Mouse (Mus musculus) midbrain, embryonic 11.5 days (tissue): ENCODE results near the gene Vegfc. TPM values are rescaled to one million over a fixed set of nuclear protein-coding genes. Genes with fewer than 3 reads are reported as not detected.
A peak's percentile ranks its signal among the peaks of the same experiment; 100 is the strongest.

Experiments used
- ATAC-seq: fragments of 200-750 bp; cut with Nextera tagmentation; 2 replicates; pipeline ENCODE4 v1.8.0; 2017; ENCODE audit warnings: moderate TSS enrichment, moderate library complexity; ENCODE audit not compliant: low FRiP score
- DNase-seq: peaks from one replicate; pipeline ENCODE4 v3.0.0; 2015; ENCODE audit warnings: low spot score; ENCODE audit errors: missing footprints
- H3K27ac ChIP-seq: fragments of 300-500 bp; sonication (generic); 2 replicates; pipeline ENCODE4 v1.5.1; 2014; ENCODE audit warnings: low read depth, low read length
- H3K27me3 ChIP-seq: fragments of 300-500 bp; sonication (generic); 2 replicates; pipeline ENCODE4 v1.6.1; 2014; ENCODE audit warnings: mild to moderate bottlenecking, low read length, moderate library complexity, mixed read lengths; ENCODE audit not compliant: control insufficient read depth, insufficient read depth
- H3K36me3 ChIP-seq: fragments of 300-500 bp; sonication (generic); 2 replicates; pipeline ENCODE4 v1.6.1; 2014; ENCODE audit warnings: mild to moderate bottlenecking, low read length, moderate library complexity, mixed read lengths; ENCODE audit not compliant: control insufficient read depth, insufficient read depth
- H3K4me1 ChIP-seq: fragments of 300-500 bp; sonication (generic); 2 replicates; pipeline ENCODE4 v1.6.1; 2014; ENCODE audit warnings: low read length; ENCODE audit not compliant: control insufficient read depth, insufficient read depth
- H3K4me2 ChIP-seq: fragments of 300-500 bp; sonication (generic); 2 replicates; pipeline ENCODE4 v1.6.1; 2014; ENCODE audit warnings: mild to moderate bottlenecking, moderate library complexity
- H3K4me3 ChIP-seq: fragments of 300-500 bp; sonication (generic); 2 replicates; pipeline ENCODE4 v1.5.1; 2014; ENCODE audit warnings: low read depth, low read length
- H3K9ac ChIP-seq: fragments of 300-500 bp; sonication (generic); 2 replicates; pipeline ENCODE4 v1.6.1; 2014; ENCODE audit warnings: low read length
- H3K9me3 ChIP-seq: fragments of 300-500 bp; sonication (generic); 2 replicates; pipeline ENCODE4 v1.6.1; 2016; ENCODE audit warnings: low read length; ENCODE audit not compliant: control insufficient read depth
- WGBS: fragments of 180-500 bp; shearing (Covaris S2); extraction: QIAGEN DNeasy Blood & Tissue Kit; methylation state at CpG from one replicate; pipeline ENCODE4 v1.1.7; 2014; 5-methylcytosine and 5-hydroxymethylcytosine counted together
- polyA plus RNA-seq: library from polyadenylated mRNA; unstranded; fragments of >200 nt; fragmentation: Nextera tagmentation; extraction: Ambion mirVana; gene quantifications from 2 replicates; pipeline ENCODE4 v1.2.1, GENCODE M21; 2014

The Vegfc gene
- 4.1 and 5.8 TPM in 2 replicates for polyA plus RNA-seq

GRCm38 (mm10) chr8:54077271-54078120, at the start of gene Vegfc:
Vegfc (plus strand) TSS chr8:54077606.
- DNase-seq = peak; percentile 96
- no peaks in the 10 kb centered on the region for H3K9me3 ChIP-seq
- ATAC-seq = peak; percentile 85
- H3K27ac ChIP-seq = peak within 1 kb of the TSS; percentile 40; the same call in 1 of the 2 replicates
- no peaks in the 10 kb centered on the region for H3K36me3 ChIP-seq
- peak within 1 kb of the TSS; percentile 82 for H3K4me2 ChIP-seq
- peaks cover 4% of the 10 kb centered on the region; the same call in 1 of the 2 replicates for H3K4me1 ChIP-seq
- H3K4me3 ChIP-seq = peak within 1 kb of the TSS; percentile 72
- under 1% methylated on average over 55 of the region's 79 CpGs for WGBS
- peak within 1 kb of the TSS; percentile 81 for H3K9ac ChIP-seq
- H3K27me3 ChIP-seq = no peaks in the 10 kb centered on the region; the same call in 1 of the 2 replicates

- no peaks in the 10 kb centered on the region for H3K4me1 ChIP-seq
- H3K27ac ChIP-seq = no peak overlapping the region
- WGBS = 80% methylated on average over 1 of the region's 1 CpGs
- no peak for ATAC-seq
- DNase-seq = peak; percentile 53
- no peak overlapping the region for H3K4me2 ChIP-seq
- H3K27me3 ChIP-seq = no peaks in the 10 kb centered on the region
- no peak overlapping the region for H3K4me3 ChIP-seq
- no peaks in the 10 kb centered on the region for H3K9me3 ChIP-seq
- no peak overlapping the region for H3K9ac ChIP-seq
- H3K36me3 ChIP-seq = no peaks in the 10 kb centered on the region
Observed at GRCm38 (mm10) chr8:54034584-54034983, 42.8 kb upstream of the Vegfc start.

- WGBS = 51% methylated on average over 1 of the region's 1 CpGs
- Histone ChIP-seq H3K9ac (no peak overlapping the region), H3K27me3 (no peaks in the 10 kb centered on the region), H3K9me3 (no peaks in the 10 kb centered on the region), H3K4me2 (no peak overlapping the region), H3K4me1 (no peaks in the 10 kb centered on the region), H3K4me3 (no peak overlapping the region), H3K27ac (no peak overlapping the region), H3K36me3 (no peaks in the 10 kb centered on the region)
- no peak for ATAC-seq
- peak; percentile 80 for DNase-seq
Observed at GRCm38 (mm10) chr8:54042601-54043000, 34.8 kb upstream of the Vegfc start.

- no peaks in the 10 kb centered on the region for H3K4me1 ChIP-seq
- 89% methylated on average over 1 of the region's 1 CpGs for WGBS
- peak; percentile 60 for DNase-seq
- H3K9ac ChIP-seq = no peak overlapping the region
- H3K27me3 ChIP-seq = no peaks in the 10 kb centered on the region
- no peak overlapping the region for H3K4me3 ChIP-seq
- no peak overlapping the region for H3K27ac ChIP-seq
- no peaks in the 10 kb centered on the region for H3K36me3 ChIP-seq
- ATAC-seq = no peak
- no peaks in the 10 kb centered on the region for H3K9me3 ChIP-seq
- no peak overlapping the region for H3K4me2 ChIP-seq
Observed at GRCm38 (mm10) chr8:54043468-54043867, 33.9 kb upstream of the Vegfc start.

GRCm38 (mm10) chr8:54053210-54053609, 24.2 kb upstream of the Vegfc start:
- no peak overlapping the region for H3K27ac ChIP-seq
- ATAC-seq = peak; percentile 66

GRCm38 (mm10) chr8:54065492-54065891, 11.9 kb upstream of the Vegfc start:
- no peak overlapping the region for H3K4me3 ChIP-seq
- no peak overlapping the region for H3K27ac ChIP-seq
- 62% methylated on average over 4 of the region's 4 CpGs for WGBS
- no peaks in the 10 kb centered on the region for H3K4me1 ChIP-seq
- H3K4me2 ChIP-seq = no peak overlapping the region
- H3K9me3 ChIP-seq = no peaks in the 10 kb centered on the region
- no peak overlapping the region for H3K9ac ChIP-seq
- no peaks in the 10 kb centered on the region for H3K27me3 ChIP-seq
- DNase-seq (peak; percentile 66), ATAC-seq (no peak)
- no peaks in the 10 kb centered on the region for H3K36me3 ChIP-seq

More at GRCm38 (mm10) chr8:54053210-54053609, 24.2 kb upstream of the Vegfc start:
- H3K9ac ChIP-seq = no peak overlapping the region
- H3K4me1 ChIP-seq = peaks cover 3% of the 10 kb centered on the region; the same call in 1 of the 2 replicates
- H3K4me3 ChIP-seq = no peak overlapping the region
- WGBS = 13% methylated on average over 1 of the region's 1 CpGs
- H3K27me3 ChIP-seq = no peaks in the 10 kb centered on the region
- no peak overlapping the region for H3K4me2 ChIP-seq
- H3K9me3 ChIP-seq = no peaks in the 10 kb centered on the region
- peak; percentile 86 for DNase-seq
- H3K36me3 ChIP-seq = no peaks in the 10 kb centered on the region

- peak overlapping the region; percentile 82 for H3K4me2 ChIP-seq
- DNase-seq = no peak
- H3K27me3 ChIP-seq = no peaks in the 10 kb centered on the region; the same call in 1 of the 2 replicates
- ATAC-seq = no peak
- H3K9me3 ChIP-seq = no peaks in the 10 kb centered on the region
- no peak overlapping the region for H3K27ac ChIP-seq
- no peaks in the 10 kb centered on the region for H3K36me3 ChIP-seq
- peaks cover 4% of the 10 kb centered on the region; the same call in 1 of the 2 replicates for H3K4me1 ChIP-seq
- no peak overlapping the region for H3K4me3 ChIP-seq
- WGBS = 53% methylated on average over 1 of the region's 1 CpGs
- H3K9ac ChIP-seq = no peak overlapping the region
Observed at GRCm38 (mm10) chr8:54076301-54076700, 1.1 kb upstream of the Vegfc start.

GRCm38 (mm10) chr8:54076791-54077270, 575 bp upstream of the Vegfc start:
- 2% methylated on average over 19 of the region's 28 CpGs for WGBS
- peaks cover 4% of the 10 kb centered on the region; the same call in 1 of the 2 replicates for H3K4me1 ChIP-seq
- H3K36me3 ChIP-seq = no peaks in the 10 kb centered on the region
- H3K4me2 ChIP-seq = peak overlapping the region; percentile 82
- H3K27ac ChIP-seq = peak overlapping the region; percentile 40; the same call in 1 of the 2 replicates
- H3K9ac ChIP-seq = peak overlapping the region; percentile 81
- DNase-seq (peak; percentile 94), ATAC-seq (peak; percentile 95)
- no peaks in the 10 kb centered on the region; the same call in 1 of the 2 replicates for H3K27me3 ChIP-seq
- H3K4me3 ChIP-seq = peak overlapping the region; percentile 72
- no peaks in the 10 kb centered on the region for H3K9me3 ChIP-seq

GRCm38 (mm10) chr8:54078121-54078440, 675 bp downstream of the Vegfc start:
- DNase-seq (no peak), ATAC-seq (no peak)
- Histone ChIP-seq H3K4me3 (peak overlapping the region; percentile 72), H3K36me3 (no peaks in the 10 kb centered on the region), H3K9ac (peak overlapping the region; percentile 81; the same call in 1 of the 2 replicates), H3K27me3 (no peaks in the 10 kb centered on the region; the same call in 1 of the 2 replicates), H3K4me2 (peak overlapping the region; percentile 82), H3K9me3 (no peaks in the 10 kb centered on the region), H3K27ac (no peak overlapping the region), H3K4me1 (peaks cover 4% of the 10 kb centered on the region; the same call in 1 of the 2 replicates)
- 0% methylated on average over 1 of the region's 1 CpGs for whole genome bisulfite sequencing
